In genomic region chr12:82247371-82248258, GRCm38 (mm10) we compare ENCODE assay signal across 17 mouse cellular contexts.
DNase-seq lines count a peak whose midpoint lies in the region; ATAC-seq and TF ChIP-seq lines count a peak whose summit lies in the region.
"Had no signal": no experiment of that assay in that cellular context is flagged by ENCODE, and none has a peak within 500 bp of the region (broad histone marks: within the 10 kb centered on the region; RNA-seq: fewer than 3 reads in every experiment).

No protein-coding gene starts in this region.

- peak overlapping the region; percentile 65; the same call in 1 of the 2 replicates for H3K4me3 ChIP-seq in G1E (ENCODE audit: low read depth, low read length)
- no peak overlapping the region for H3K4me3 ChIP-seq in intestine, embryonic 14.5 days (ENCODE audit: low read depth, low read length)
- H3K4me3 ChIP-seq in liver, postnatal 0 days (ENCODE audit: low read depth, low read length), result no peak overlapping the region
- no peak overlapping the region for H3K4me3 ChIP-seq in forebrain, embryonic 12.5 days (replicated peaks)
- no peak overlapping the region for H3K4me3 ChIP-seq in neural tube, embryonic 15.5 days (replicated peaks)
- no peak overlapping the region for H3K4me3 ChIP-seq in cerebellum, adult 2 months (replicated peaks; ENCODE audit: insufficient read depth, low read depth, low read length)
- H3K4me3 ChIP-seq: gastrocnemius, adult 2 months; limb, embryonic 13.5 days had no signal

- 70% methylated on average over 14 of the region's 14 CpGs for WGBS in intestine, embryonic 14.5 days
- WGBS in liver, postnatal 0 days (ENCODE audit: insufficient replicate concordance), result 48% methylated on average over 14 of the region's 14 CpGs
- 93% methylated on average over 14 of the region's 14 CpGs for WGBS in forebrain, embryonic 12.5 days
- WGBS in neural tube, embryonic 15.5 days, result 90% methylated on average over 14 of the region's 14 CpGs
- 95% methylated on average over 14 of the region's 14 CpGs for WGBS in cerebellum, adult 2 months

- peak overlapping the region; percentile 8; the same call in 1 of the 2 replicates for H3K27ac ChIP-seq in intestine, embryonic 14.5 days (ENCODE audit: low read depth)
- H3K27ac ChIP-seq in liver, postnatal 0 days (ENCODE audit: low read depth), result no peak overlapping the region; the same call in 1 of the 2 replicates
- no peak overlapping the region for H3K27ac ChIP-seq in forebrain, embryonic 12.5 days
- H3K27ac ChIP-seq in neural tube, embryonic 15.5 days (replicated peaks), result no peak overlapping the region
- no peak overlapping the region for H3K27ac ChIP-seq in cerebellum, adult 2 months (ENCODE audit: insufficient read depth, low read length)
- H3K27ac ChIP-seq: limb, embryonic 13.5 days had no signal

- no peaks in the 10 kb centered on the region for H3K27me3 ChIP-seq in G1E (ENCODE audit: insufficient read depth, low read length)
- H3K27me3 ChIP-seq in intestine, embryonic 14.5 days (replicated peaks; ENCODE audit: control insufficient read depth, insufficient read depth, low read length), result no peaks in the 10 kb centered on the region
- no peaks in the 10 kb centered on the region for H3K27me3 ChIP-seq in liver, postnatal 0 days (ENCODE audit: insufficient read depth, low read length)
- H3K27me3 ChIP-seq in forebrain, embryonic 12.5 days, result no peaks in the 10 kb centered on the region
- H3K27me3 ChIP-seq in neural tube, embryonic 15.5 days (replicated peaks), result no peaks in the 10 kb centered on the region
- no peaks in the 10 kb centered on the region for H3K27me3 ChIP-seq in cerebellum, adult 2 months (ENCODE audit: control insufficient read depth, insufficient read depth, low read length)
- H3K27me3 ChIP-seq: CH12.LX; limb, embryonic 13.5 days had no signal

- H3K4me2 ChIP-seq in intestine, embryonic 14.5 days (ENCODE audit: low read length), result no peak overlapping the region
- no peak overlapping the region for H3K4me2 ChIP-seq in liver, postnatal 0 days (ENCODE audit: low read depth, low read length)
- no peak overlapping the region for H3K4me2 ChIP-seq in forebrain, embryonic 12.5 days
- H3K4me2 ChIP-seq in neural tube, embryonic 15.5 days, result no peak overlapping the region
- H3K4me2 ChIP-seq: limb, embryonic 13.5 days had no signal

- H3K4me1 ChIP-seq in G1E (ENCODE audit: insufficient read depth, low read depth, low read length), result peaks cover 90% of the 10 kb centered on the region
- H3K4me1 ChIP-seq in intestine, embryonic 14.5 days (replicated peaks; ENCODE audit: control insufficient read depth, insufficient read depth, low read length), result peaks cover 27% of the 10 kb centered on the region
- peaks cover 10% of the 10 kb centered on the region for H3K4me1 ChIP-seq in liver, postnatal 0 days (ENCODE audit: insufficient read depth)
- no peaks in the 10 kb centered on the region for H3K4me1 ChIP-seq in forebrain, embryonic 12.5 days
- no peaks in the 10 kb centered on the region for H3K4me1 ChIP-seq in neural tube, embryonic 15.5 days
- H3K4me1 ChIP-seq in cerebellum, adult 2 months (ENCODE audit: control insufficient read depth, insufficient read depth, low read length), result 0 out of 2 replicates have a peak, but pooled peaks cover 5% of the 10 kb centered on the region

- DNase-seq in 3134 (ENCODE audit: extremely low read depth, insufficient read length, low spot score), result peak; percentile 78
- DNase-seq in G1E (ENCODE audit: low spot score), result peak; percentile 41
- DNase-seq in intestine, embryonic 14.5 days (ENCODE audit: low spot score), result no peak
- DNase-seq in liver, postnatal 0 days, result no peak
- no peak for DNase-seq in Muller cell, postnatal 12 days (ENCODE audit: inconsistent ontology term)
- DNase-seq in cerebellum, adult 2 months, result no peak
- DNase-seq: adrenal gland, postnatal 25 days; cerebellum, postnatal 36 days; gastrocnemius, adult 2 months; kidney, adult 18-20 months; lung, postnatal 4 days; right cerebral cortex, adult 18-20 months had no signal

- TF ChIP-seq POLR2A in cerebellum, adult 2 months (IDR thresholded peaks at IDR 0.05; ENCODE audit: borderline replicate concordance, insufficient read depth, low read length), result no peak

- no peak overlapping the region for H3K9ac ChIP-seq in intestine, embryonic 14.5 days (ENCODE audit: low read length)
- no peak overlapping the region for H3K9ac ChIP-seq in liver, postnatal 0 days (replicated peaks)
- no peak overlapping the region for H3K9ac ChIP-seq in forebrain, embryonic 12.5 days
- no peak overlapping the region for H3K9ac ChIP-seq in neural tube, embryonic 15.5 days (replicated peaks)
- H3K9ac ChIP-seq: limb, embryonic 13.5 days had no signal

- H3K36me3 ChIP-seq in G1E (replicated peaks), result peaks cover 52% of the 10 kb centered on the region
- no peaks in the 10 kb centered on the region for H3K36me3 ChIP-seq in intestine, embryonic 14.5 days (ENCODE audit: control insufficient read depth, insufficient read depth, low read length)
- no peaks in the 10 kb centered on the region for H3K36me3 ChIP-seq in liver, postnatal 0 days (replicated peaks; ENCODE audit: insufficient read depth, low read length)
- no peaks in the 10 kb centered on the region; the same call in 1 of the 2 replicates for H3K36me3 ChIP-seq in forebrain, embryonic 12.5 days (replicated peaks)
- H3K36me3 ChIP-seq in neural tube, embryonic 15.5 days, result no peaks in the 10 kb centered on the region
- H3K36me3 ChIP-seq: limb, embryonic 13.5 days had no signal

- TF ChIP-seq EP300 in liver, postnatal 0 days (IDR thresholded peaks at IDR 0.05; ENCODE audit: low read depth), result no peak; the same call in 1 of the 2 replicates

- ATAC-seq in G1E (ENCODE audit: extremely low read depth, insufficient number of reproducible peaks, low FRiP score, poor library complexity, severe bottlenecking), result peak; percentile 5; the same call in 1 of the 2 replicates
- peak; percentile 72; the same call in 1 of the 2 replicates for ATAC-seq in intestine, embryonic 14.5 days (replicated peaks; ENCODE audit: low FRiP score, low TSS enrichment, low read depth)
- ATAC-seq in liver, postnatal 0 days, result peak; percentile 41; the same call in 1 of the 2 replicates
- ATAC-seq in forebrain, embryonic 12.5 days (ENCODE audit: low FRiP score), result no peak
- no peak for ATAC-seq in neural tube, embryonic 15.5 days (ENCODE audit: low FRiP score)
- ATAC-seq: forebrain, embryonic 14.5 days had no signal

- H3K9me3 ChIP-seq in G1E (replicated peaks), result peaks cover 7% of the 10 kb centered on the region
- H3K9me3 ChIP-seq in intestine, embryonic 14.5 days (ENCODE audit: control insufficient read depth, low read length), result no peaks in the 10 kb centered on the region
- no peaks in the 10 kb centered on the region for H3K9me3 ChIP-seq in liver, postnatal 0 days (ENCODE audit: low read length)
- no peaks in the 10 kb centered on the region for H3K9me3 ChIP-seq in forebrain, embryonic 12.5 days
- H3K9me3 ChIP-seq in neural tube, embryonic 15.5 days (replicated peaks), result no peaks in the 10 kb centered on the region
- H3K9me3 ChIP-seq: limb, embryonic 13.5 days had no signal

- TF ChIP-seq CTCF in G1E (IDR thresholded peaks at IDR 0.05; ENCODE audit: low read depth, low read length), result no peak
- TF ChIP-seq CTCF in liver, postnatal 0 days (IDR thresholded peaks at IDR 0.05; ENCODE audit: low read depth), result no peak
- TF ChIP-seq CTCF in cerebellum, adult 2 months (IDR thresholded peaks at IDR 0.05; ENCODE audit: borderline replicate concordance, insufficient read depth, low read depth, low read length), result no peak

Comparison
In these comparisons a context has a peak if more than half of its experiments do, and no peak if none do; other contexts are left out.
1. DNase-seq: peak in 3134 (single experiment) and G1E (single experiment); none in intestine, embryonic 14.5 days (single experiment), liver, postnatal 0 days (single experiment), Muller cell, postnatal 12 days (single experiment) and cerebellum, adult 2 months (0 of 2).
2. ATAC-seq: peak in G1E (single experiment), intestine, embryonic 14.5 days (single experiment) and liver, postnatal 0 days (single experiment); none in forebrain, embryonic 12.5 days (single experiment) and neural tube, embryonic 15.5 days (single experiment).